Mouse (Mus musculus): Measurements from ENCODE around the gene Elmo2. TPM values are rescaled to one million over a fixed set of nuclear protein-coding genes. Genes with fewer than 3 reads are reported as not detected.
A peak's percentile ranks its signal among the peaks of the same experiment; 100 is the strongest.

Elmo2 gene
- polyA plus RNA-seq, 1 experiment from 2014 or later: 70.6 TPM

- 42% methylated on average over 7 of the region's 7 CpGs for WGBS
- Histone ChIP-seq H3K36me3 (ENCODE audit: control insufficient read depth, insufficient read depth, low read length) (no peaks in the 10 kb centered on the region), H3K4me3 (ENCODE audit: low read depth, low read length) (no peak overlapping the region), H3K27ac (replicated peaks; ENCODE audit: low read depth, low read length) (no peak overlapping the region), H3K27me3 (replicated peaks; ENCODE audit: control insufficient read depth, insufficient read depth, low read length) (peaks cover 6% of the 10 kb centered on the region; the same call in 1 of the 2 replicates), H3K9ac (ENCODE audit: low read depth, low read length) (no peak overlapping the region), H3K4me1 (ENCODE audit: control insufficient read depth, insufficient read depth, low read length) (peaks cover 3% of the 10 kb centered on the region; the same call in 1 of the 2 replicates), H3K4me2 (ENCODE audit: low read depth, low read length) (no peak overlapping the region), H3K9me3 (ENCODE audit: control insufficient read depth, low read length) (no peaks in the 10 kb centered on the region)
- no peak for DNase-seq (ENCODE audit: low spot score)
- ATAC-seq (ENCODE audit: low read depth): no peak
These were observed 55.4 kb downstream of the Elmo2 start for GRCm38 (mm10) chr2:165270858-165271257.

GRCm38 (mm10) chr2:165266739-165267138 lies 59.5 kb downstream of the Elmo2 start:
- ATAC-seq (ENCODE audit: low read depth) (no peak), DNase-seq (ENCODE audit: low spot score) (no peak)
- H3K4me3 ChIP-seq (ENCODE audit: low read depth, low read length): no peak overlapping the region
- 12% methylated on average over 11 of the region's 12 CpGs for WGBS
- no peak overlapping the region for H3K9ac ChIP-seq (ENCODE audit: low read depth, low read length)
- H3K4me1 ChIP-seq (ENCODE audit: control insufficient read depth, insufficient read depth, low read length): 0 out of 2 replicates have a peak, but pooled peaks cover 3% of the 10 kb centered on the region
- no peaks in the 10 kb centered on the region for H3K36me3 ChIP-seq (ENCODE audit: control insufficient read depth, insufficient read depth, low read length)
- H3K4me2 ChIP-seq (ENCODE audit: low read depth, low read length): no peak overlapping the region
- H3K9me3 ChIP-seq (ENCODE audit: control insufficient read depth, low read length): no peaks in the 10 kb centered on the region
- H3K27ac ChIP-seq (replicated peaks; ENCODE audit: low read depth, low read length): no peak overlapping the region
- H3K27me3 ChIP-seq (replicated peaks; ENCODE audit: control insufficient read depth, insufficient read depth, low read length): peaks cover 11% of the 10 kb centered on the region; the same call in 1 of the 2 replicates

- 71% methylated on average over 5 of the region's 7 CpGs for WGBS
- no peak overlapping the region for H3K27ac ChIP-seq (replicated peaks; ENCODE audit: low read depth, low read length)
- H3K4me1 ChIP-seq (ENCODE audit: control insufficient read depth, insufficient read depth, low read length): 0 out of 2 replicates have a peak, but pooled peaks cover 3% of the 10 kb centered on the region
- peaks cover 12% of the 10 kb centered on the region; the same call in 1 of the 2 replicates for H3K27me3 ChIP-seq (replicated peaks; ENCODE audit: control insufficient read depth, insufficient read depth, low read length)
- H3K9me3 ChIP-seq (ENCODE audit: control insufficient read depth, low read length): no peaks in the 10 kb centered on the region
- H3K36me3 ChIP-seq (ENCODE audit: control insufficient read depth, insufficient read depth, low read length): no peaks in the 10 kb centered on the region
- no peak overlapping the region for H3K4me2 ChIP-seq (ENCODE audit: low read depth, low read length)
- no peak for ATAC-seq (ENCODE audit: low read depth)
- no peak for DNase-seq (ENCODE audit: low spot score)
- no peak overlapping the region for H3K4me3 ChIP-seq (ENCODE audit: low read depth, low read length)
- H3K9ac ChIP-seq (ENCODE audit: low read depth, low read length): no peak overlapping the region
These were observed 62.4 kb downstream of the Elmo2 start for GRCm38 (mm10) chr2:165263861-165264260.

GRCm38 (mm10) chr2:165262274-165262990 lies 63.8 kb downstream of the Elmo2 start:
- H3K9me3 ChIP-seq (ENCODE audit: control insufficient read depth, low read length): no peaks in the 10 kb centered on the region
- no peak overlapping the region for H3K4me2 ChIP-seq (ENCODE audit: low read depth, low read length)
- H3K27me3 ChIP-seq (replicated peaks; ENCODE audit: control insufficient read depth, insufficient read depth, low read length): peaks cover 12% of the 10 kb centered on the region; the same call in 1 of the 2 replicates
- no peak for DNase-seq (ENCODE audit: low spot score)
- H3K27ac ChIP-seq (replicated peaks; ENCODE audit: low read depth, low read length): no peak overlapping the region
- no peak for ATAC-seq (ENCODE audit: low read depth)
- WGBS: 54% methylated on average over 18 of the region's 18 CpGs
- H3K4me1 ChIP-seq (ENCODE audit: control insufficient read depth, insufficient read depth, low read length): 0 out of 2 replicates have a peak, but pooled peaks cover 3% of the 10 kb centered on the region
- no peaks in the 10 kb centered on the region for H3K36me3 ChIP-seq (ENCODE audit: control insufficient read depth, insufficient read depth, low read length)
- no peak overlapping the region for H3K9ac ChIP-seq (ENCODE audit: low read depth, low read length)
- H3K4me3 ChIP-seq (ENCODE audit: low read depth, low read length): no peak overlapping the region

GRCm38 (mm10) chr2:165259859-165260258 lies 66.4 kb downstream of the Elmo2 start:
- no peak for ATAC-seq (ENCODE audit: low read depth)
- no peak overlapping the region for H3K9ac ChIP-seq (ENCODE audit: low read depth, low read length)
- H3K27me3 ChIP-seq (replicated peaks; ENCODE audit: control insufficient read depth, insufficient read depth, low read length): peaks cover 16% of the 10 kb centered on the region
- H3K4me2 ChIP-seq (ENCODE audit: low read depth, low read length): no peak overlapping the region
- DNase-seq (ENCODE audit: low spot score): no peak
- WGBS: 75% methylated on average over 8 of the region's 8 CpGs
- no peaks in the 10 kb centered on the region for H3K9me3 ChIP-seq (ENCODE audit: control insufficient read depth, low read length)
- no peak overlapping the region for H3K4me3 ChIP-seq (ENCODE audit: low read depth, low read length)
- H3K27ac ChIP-seq (replicated peaks; ENCODE audit: low read depth, low read length): no peak overlapping the region
- no peaks in the 10 kb centered on the region for H3K36me3 ChIP-seq (ENCODE audit: control insufficient read depth, insufficient read depth, low read length)
- no peaks in the 10 kb centered on the region for H3K4me1 ChIP-seq (ENCODE audit: control insufficient read depth, insufficient read depth, low read length)

GRCm38 (mm10) chr2:165258321-165258720 lies 68.0 kb downstream of the Elmo2 start:
- Histone ChIP-seq H3K4me1 (ENCODE audit: control insufficient read depth, insufficient read depth, low read length) (no peaks in the 10 kb centered on the region), H3K4me3 (ENCODE audit: low read depth, low read length) (no peak overlapping the region), H3K27me3 (replicated peaks; ENCODE audit: control insufficient read depth, insufficient read depth, low read length) (peaks cover 27% of the 10 kb centered on the region), H3K9ac (ENCODE audit: low read depth, low read length) (no peak overlapping the region), H3K9me3 (ENCODE audit: control insufficient read depth, low read length) (no peaks in the 10 kb centered on the region), H3K27ac (replicated peaks; ENCODE audit: low read depth, low read length) (no peak overlapping the region), H3K4me2 (ENCODE audit: low read depth, low read length) (no peak overlapping the region), H3K36me3 (ENCODE audit: control insufficient read depth, insufficient read depth, low read length) (no peaks in the 10 kb centered on the region)
- ATAC-seq (ENCODE audit: low read depth): no peak
- DNase-seq (ENCODE audit: low spot score): no peak
- WGBS: 77% methylated on average over 6 of the region's 6 CpGs

GRCm38 (mm10) chr2:165257151-165257834 lies 69.0 kb downstream of the Elmo2 start:
- Histone ChIP-seq H3K9ac (ENCODE audit: low read depth, low read length) (no peak overlapping the region), H3K27me3 (replicated peaks; ENCODE audit: control insufficient read depth, insufficient read depth, low read length) (peaks cover 27% of the 10 kb centered on the region), H3K36me3 (ENCODE audit: control insufficient read depth, insufficient read depth, low read length) (no peaks in the 10 kb centered on the region), H3K4me1 (ENCODE audit: control insufficient read depth, insufficient read depth, low read length) (no peaks in the 10 kb centered on the region), H3K4me2 (ENCODE audit: low read depth, low read length) (no peak overlapping the region), H3K27ac (replicated peaks; ENCODE audit: low read depth, low read length) (no peak overlapping the region), H3K4me3 (ENCODE audit: low read depth, low read length) (no peak overlapping the region), H3K9me3 (ENCODE audit: control insufficient read depth, low read length) (no peaks in the 10 kb centered on the region)
- DNase-seq (ENCODE audit: low spot score) (no peak), ATAC-seq (ENCODE audit: low read depth) (0 out of 2 replicates have a peak, but pooled peaks have one; percentile 26)
- WGBS: 44% methylated on average over 11 of the region's 11 CpGs

- Histone ChIP-seq H3K4me1 (ENCODE audit: control insufficient read depth, insufficient read depth, low read length) (no peaks in the 10 kb centered on the region), H3K9me3 (ENCODE audit: control insufficient read depth, low read length) (no peaks in the 10 kb centered on the region), H3K27ac (replicated peaks; ENCODE audit: low read depth, low read length) (no peak overlapping the region), H3K27me3 (replicated peaks; ENCODE audit: control insufficient read depth, insufficient read depth, low read length) (peaks cover 21% of the 10 kb centered on the region), H3K36me3 (ENCODE audit: control insufficient read depth, insufficient read depth, low read length) (no peaks in the 10 kb centered on the region), H3K4me3 (ENCODE audit: low read depth, low read length) (no peak overlapping the region), H3K4me2 (ENCODE audit: low read depth, low read length) (no peak overlapping the region), H3K9ac (ENCODE audit: low read depth, low read length) (no peak overlapping the region)
- WGBS: 53% methylated on average over 7 of the region's 10 CpGs
- no peak for ATAC-seq (ENCODE audit: low read depth)
- no peak for DNase-seq (ENCODE audit: low spot score)
These were observed 70.1 kb downstream of the Elmo2 start for GRCm38 (mm10) chr2:165256213-165256612.

Data from embryonic facial prominence, embryonic 14.5 days (tissue).